Mouse (Mus musculus): ENCODE results near the gene Pde4d.

DNA sequence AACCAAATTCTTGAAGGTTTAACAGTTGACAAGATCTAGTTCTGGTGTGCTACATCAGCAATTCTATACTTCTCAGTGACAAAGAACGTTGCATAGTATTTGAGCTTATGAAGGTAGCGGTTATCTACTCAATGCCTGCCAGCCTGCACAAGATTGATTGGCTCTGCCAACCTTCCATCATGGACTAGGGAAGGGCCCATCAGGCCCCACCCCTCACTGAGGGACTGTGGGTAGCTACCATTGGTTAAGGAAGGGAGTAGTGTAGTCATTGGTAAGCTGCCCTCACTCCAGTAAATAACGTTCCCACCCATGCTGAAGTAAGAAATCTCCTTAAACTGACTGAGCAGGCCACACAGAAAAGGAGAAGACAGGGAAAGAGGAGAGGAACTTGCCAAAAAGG is 1378.2 kb downstream of the Pde4d start:
- TF ChIP-seq CTCF (IDR thresholded peaks at IDR 0.05; ENCODE audit: low read depth): no peak
- TF ChIP-seq EP300 (optimal IDR thresholded peaks at IDR 0.05): no peak

All from stomach, postnatal 0 days (tissue).